Mouse (Mus musculus): ENCODE measurements at regions not wholly inside any gene's neighbourhood (a gene's known extent, or its start where the extent isn't known, plus 50 kb on each side); places are given as distances from the start of the nearest gene placed in this dataset.

- 96% methylated on average over 6 of the region's 6 CpGs for WGBS
- no peaks in the 10 kb centered on the region for H3K36me3 ChIP-seq (ENCODE audit: insufficient read depth, low read length)
- TF ChIP-seq CTCF (IDR thresholded peaks at IDR 0.05): no peak
- H3K9ac ChIP-seq (replicated peaks; ENCODE audit: low read length, poor library complexity, severe bottlenecking): no peak overlapping the region
- H3K9me3 ChIP-seq (ENCODE audit: low read length): no peaks in the 10 kb centered on the region
- no peak overlapping the region for H3K4me2 ChIP-seq (ENCODE audit: low read depth, low read length, poor library complexity, severe bottlenecking)
- no peak for ATAC-seq (ENCODE audit: low FRiP score)
- no peak overlapping the region for H3K27ac ChIP-seq (ENCODE audit: low read depth, low read length)
- no peak overlapping the region for H3K4me3 ChIP-seq (ENCODE audit: low read depth, low read length)
- no peaks in the 10 kb centered on the region for H3K4me1 ChIP-seq (ENCODE audit: insufficient read depth, low read length)
- DNase-seq (ENCODE audit: low spot score): no peak
- no peaks in the 10 kb centered on the region for H3K27me3 ChIP-seq (ENCODE audit: insufficient read depth, low read length)
Observed at GRCm38 (mm10) chr12:25432796-25433195, 335.9 kb upstream of the Id2 start.

- Histone ChIP-seq H3K4me2 (ENCODE audit: low read depth, low read length, poor library complexity, severe bottlenecking) (no peak overlapping the region), H3K27me3 (ENCODE audit: insufficient read depth, low read length) (no peaks in the 10 kb centered on the region), H3K9me3 (ENCODE audit: low read length) (no peaks in the 10 kb centered on the region), H3K36me3 (ENCODE audit: insufficient read depth, low read length) (no peaks in the 10 kb centered on the region), H3K4me1 (ENCODE audit: insufficient read depth, low read length) (no peaks in the 10 kb centered on the region), H3K27ac (ENCODE audit: low read depth, low read length) (no peak overlapping the region), H3K9ac (replicated peaks; ENCODE audit: low read length, poor library complexity, severe bottlenecking) (no peak overlapping the region), H3K4me3 (ENCODE audit: low read depth, low read length) (no peak overlapping the region)
- 95% methylated on average over 4 of the region's 4 CpGs for WGBS
- DNase-seq (ENCODE audit: low spot score): no peak
- TF ChIP-seq CTCF (IDR thresholded peaks at IDR 0.05): no peak
- no peak for ATAC-seq (ENCODE audit: low FRiP score)
Observed at GRCm38 (mm10) chr12:25430911-25431310, 334.0 kb upstream of the Id2 start.

GRCm38 (mm10) chr12:25427911-25428642 is 331.1 kb upstream of the Id2 start:
- Histone ChIP-seq H3K9me3 (ENCODE audit: low read length) (no peaks in the 10 kb centered on the region), H3K36me3 (ENCODE audit: insufficient read depth, low read length) (no peaks in the 10 kb centered on the region), H3K4me1 (ENCODE audit: insufficient read depth, low read length) (no peaks in the 10 kb centered on the region), H3K4me2 (ENCODE audit: low read depth, low read length, poor library complexity, severe bottlenecking) (no peak overlapping the region), H3K27ac (ENCODE audit: low read depth, low read length) (no peak overlapping the region), H3K9ac (replicated peaks; ENCODE audit: low read length, poor library complexity, severe bottlenecking) (no peak overlapping the region), H3K4me3 (ENCODE audit: low read depth, low read length) (no peak overlapping the region), H3K27me3 (ENCODE audit: insufficient read depth, low read length) (no peaks in the 10 kb centered on the region)
- TF ChIP-seq CTCF (IDR thresholded peaks at IDR 0.05): no peak
- DNase-seq (ENCODE audit: low spot score) (no peak), ATAC-seq (ENCODE audit: low FRiP score) (no peak)
- 81% methylated on average over 11 of the region's 11 CpGs for WGBS

GRCm38 (mm10) chr12:25417336-25417735 is 320.4 kb upstream of the Id2 start:
- no peak for TF ChIP-seq CTCF (IDR thresholded peaks at IDR 0.05)
- Histone ChIP-seq H3K4me2 (ENCODE audit: low read depth, low read length, poor library complexity, severe bottlenecking) (no peak overlapping the region), H3K27ac (ENCODE audit: low read depth, low read length) (no peak overlapping the region), H3K36me3 (ENCODE audit: insufficient read depth, low read length) (no peaks in the 10 kb centered on the region), H3K27me3 (ENCODE audit: insufficient read depth, low read length) (no peaks in the 10 kb centered on the region), H3K9ac (replicated peaks; ENCODE audit: low read length, poor library complexity, severe bottlenecking) (no peak overlapping the region), H3K9me3 (ENCODE audit: low read length) (no peaks in the 10 kb centered on the region), H3K4me1 (ENCODE audit: insufficient read depth, low read length) (peaks cover 6% of the 10 kb centered on the region; the same call in 1 of the 2 replicates), H3K4me3 (ENCODE audit: low read depth, low read length) (no peak overlapping the region)
- DNase-seq (ENCODE audit: low spot score) (no peak), ATAC-seq (ENCODE audit: low FRiP score) (no peak)
- 87% methylated on average over 4 of the region's 4 CpGs for WGBS

- ATAC-seq (ENCODE audit: low FRiP score) (no peak), DNase-seq (ENCODE audit: low spot score) (no peak)
- no peaks in the 10 kb centered on the region for H3K27me3 ChIP-seq (ENCODE audit: insufficient read depth, low read length)
- no peak overlapping the region for H3K27ac ChIP-seq (ENCODE audit: low read depth, low read length)
- H3K9me3 ChIP-seq (ENCODE audit: low read length): no peaks in the 10 kb centered on the region
- H3K36me3 ChIP-seq (ENCODE audit: insufficient read depth, low read length): no peaks in the 10 kb centered on the region
- no peak overlapping the region for H3K4me3 ChIP-seq (ENCODE audit: low read depth, low read length)
- no peak overlapping the region for H3K9ac ChIP-seq (replicated peaks; ENCODE audit: low read length, poor library complexity, severe bottlenecking)
- no peak for TF ChIP-seq CTCF (IDR thresholded peaks at IDR 0.05)
- H3K4me1 ChIP-seq (ENCODE audit: insufficient read depth, low read length): peaks cover 6% of the 10 kb centered on the region; the same call in 1 of the 2 replicates
- H3K4me2 ChIP-seq (ENCODE audit: low read depth, low read length, poor library complexity, severe bottlenecking): no peak overlapping the region
- WGBS: 53% methylated on average over 3 of the region's 3 CpGs
Observed at GRCm38 (mm10) chr12:25416571-25416970, 319.6 kb upstream of the Id2 start.

- Histone ChIP-seq H3K36me3 (ENCODE audit: insufficient read depth, low read length) (no peaks in the 10 kb centered on the region), H3K4me2 (ENCODE audit: low read depth, low read length, poor library complexity, severe bottlenecking) (no peak overlapping the region), H3K4me1 (ENCODE audit: insufficient read depth, low read length) (peaks cover 6% of the 10 kb centered on the region; the same call in 1 of the 2 replicates), H3K4me3 (ENCODE audit: low read depth, low read length) (no peak overlapping the region), H3K27me3 (ENCODE audit: insufficient read depth, low read length) (no peaks in the 10 kb centered on the region), H3K9me3 (ENCODE audit: low read length) (no peaks in the 10 kb centered on the region), H3K27ac (ENCODE audit: low read depth, low read length) (no peak overlapping the region), H3K9ac (replicated peaks; ENCODE audit: low read length, poor library complexity, severe bottlenecking) (no peak overlapping the region)
- TF ChIP-seq CTCF (IDR thresholded peaks at IDR 0.05): no peak
- DNase-seq (ENCODE audit: low spot score): no peak
- 23% methylated on average over 3 of the region's 3 CpGs for WGBS
- no peak for ATAC-seq (ENCODE audit: low FRiP score)
Observed at GRCm38 (mm10) chr12:25415641-25416040, 318.7 kb upstream of the Id2 start.

Data from midbrain, postnatal 0 days (tissue).